Mouse (Mus musculus) MEL (cell line): ENCODE results near the gene Ppp6r3. TPM values are rescaled to one million over a fixed set of nuclear protein-coding genes. Genes with fewer than 3 reads are reported as not detected.

Experiments
- DNase-seq: peaks from one replicate; pipeline ENCODE4 v3.0.0; 2011; ENCODE audit warnings: low read depth, low spot score
- H3K27ac ChIP-seq: 2 replicates; pipeline ENCODE4 v1.5.1; 2012; ENCODE audit warnings: low read depth, mild to moderate bottlenecking, control low read depth, low read length, moderate library complexity; ENCODE audit not compliant: control insufficient read depth
- H3K27me3 ChIP-seq, 2 experiments: fragments of 150-350 bp in 1 of 2; sonication (generic) in 1 of 2; 2 replicates each; pipeline ENCODE4 v1.6.1; 2012; ENCODE audit warnings: low read length in 2 of 2, mild to moderate bottlenecking in 2 of 2, improper control_type of control experiment in 1 of 2, moderate library complexity in 1 of 2; ENCODE audit not compliant: insufficient read depth in 2 of 2, control insufficient read depth in 1 of 2
- H3K36me3 ChIP-seq, 2 experiments: 2 replicates each; pipeline ENCODE4 v1.6.1; 2012 to 2014; ENCODE audit warnings: low read length in 2 of 2, improper control_type of control experiment in 1 of 2, inconsistent platforms in 1 of 2, mild to moderate bottlenecking in 1 of 2; ENCODE audit not compliant: insufficient read depth in 2 of 2, control insufficient read depth in 1 of 2
- H3K4me1 ChIP-seq, 2 experiments: fragments of 150-350 bp in 1 of 2; sonication (generic) in 1 of 2; 2 replicates each; pipeline ENCODE4 v1.6.1; 2012; ENCODE audit warnings: low read length in 2 of 2, improper control_type of control experiment in 1 of 2, mild to moderate bottlenecking in 1 of 2; ENCODE audit not compliant: insufficient read depth in 2 of 2, control insufficient read depth in 1 of 2
- H3K4me3 ChIP-seq, 2 experiments: fragments of 150-350 bp in 1 of 2; sonication (generic) in 1 of 2; 2 replicates each; pipeline ENCODE4 v1.5.1; 2012; ENCODE audit warnings: low read depth in 2 of 2, low read length in 2 of 2, mild to moderate bottlenecking in 2 of 2, moderate library complexity in 2 of 2, control low read depth in 1 of 2, improper control_type of control experiment in 1 of 2; ENCODE audit not compliant: control insufficient read depth in 1 of 2, insufficient read depth in 1 of 2
- H3K79me2 ChIP-seq: 2 replicates; pipeline ENCODE4 v1.6.1; 2012; ENCODE audit warnings: mild to moderate bottlenecking, low read length, moderate library complexity; ENCODE audit not compliant: control insufficient read depth, poor library complexity, insufficient read depth
- H3K9ac ChIP-seq: 2 replicates; pipeline ENCODE4 v1.6.1; 2012; ENCODE audit warnings: low read depth, mild to moderate bottlenecking, control low read depth, low read length, moderate library complexity; ENCODE audit not compliant: control insufficient read depth, poor library complexity, severe bottlenecking
- H3K9me3 ChIP-seq: fragments of 150-350 bp; sonication (generic); replicated peaks from 2 replicates; pipeline ENCODE4 v1.6.1; 2012; ENCODE audit warnings: mild to moderate bottlenecking, low read length, improper control_type of control experiment, moderate library complexity; ENCODE audit not compliant: insufficient read depth
- BHLHE40 ChIP-seq: IDR thresholded peaks from 2 replicates; pipeline ENCODE4 v1.6.1; 2012; ENCODE audit warnings: low read depth, mild to moderate bottlenecking, inconsistent platforms, low read length, improper control_type of control experiment, borderline replicate concordance
- CHD1 ChIP-seq: IDR thresholded peaks from 2 replicates; pipeline ENCODE4 v1.6.1; 2012; ENCODE audit warnings: low read depth, mild to moderate bottlenecking, inconsistent platforms, low read length, improper control_type of control experiment
- CHD2 ChIP-seq: IDR thresholded peaks from 2 replicates; pipeline ENCODE4 v1.6.1; 2011; ENCODE audit warnings: low read length, improper control_type of control experiment
- CTCF ChIP-seq, 3 experiments: IDR thresholded peaks in 2 of 3; conservative IDR thresholded peaks in 1 of 3; 2 replicates each; pipeline ENCODE4 v1.5.1; 2011 to 2012; ENCODE audit warnings: low read length in 3 of 3, low read depth in 2 of 3, mild to moderate bottlenecking in 2 of 3, improper control_type of control experiment in 1 of 3, inconsistent platforms in 1 of 3, mixed read lengths in 1 of 3, moderate library complexity in 1 of 3; ENCODE audit not compliant: control insufficient read depth in 1 of 3, insufficient read depth in 1 of 3, poor library complexity in 1 of 3, severe bottlenecking in 1 of 3
- ELF1 ChIP-seq: IDR thresholded peaks from 2 replicates; pipeline ENCODE4 v1.6.1; 2014; ENCODE audit warnings: low read depth, mild to moderate bottlenecking, inconsistent platforms, low read length, improper control_type of control experiment, moderate library complexity
- EP300 ChIP-seq, 2 experiments: IDR thresholded peaks; 2 replicates each; pipeline ENCODE4 v1.6.1; 2011; ENCODE audit warnings: improper control_type of control experiment in 2 of 2, low read length in 2 of 2, low read depth in 1 of 2, mild to moderate bottlenecking in 1 of 2
- GABPA ChIP-seq: IDR thresholded peaks from 2 replicates; pipeline ENCODE4 v1.6.1; 2012; ENCODE audit warnings: low read depth, mild to moderate bottlenecking, inconsistent platforms, low read length, improper control_type of control experiment, moderate library complexity
- GATA1 ChIP-seq: IDR thresholded peaks from 2 replicates; pipeline ENCODE4 v1.6.1; 2011; ENCODE audit warnings: low read depth, low read length, improper control_type of control experiment
- JUND ChIP-seq: IDR thresholded peaks from 2 replicates; pipeline ENCODE4 v1.6.1; 2011; ENCODE audit warnings: low read depth, mild to moderate bottlenecking, improper control_type of control experiment, low read length
- KAT2A ChIP-seq: conservative IDR thresholded peaks from 2 replicates; pipeline ENCODE4 v1.6.1; 2012; ENCODE audit warnings: low read depth, low read length, improper control_type of control experiment, inconsistent platforms
- MAFK ChIP-seq: IDR thresholded peaks from 2 replicates; pipeline ENCODE4 v1.6.1; 2011; ENCODE audit warnings: low read depth, mild to moderate bottlenecking, low read length, improper control_type of control experiment, borderline replicate concordance
- MAZ ChIP-seq: IDR thresholded peaks from 2 replicates; pipeline ENCODE4 v1.6.1; 2012; ENCODE audit warnings: low read depth, mild to moderate bottlenecking, inconsistent platforms, low read length, improper control_type of control experiment
- MEF2A ChIP-seq: IDR thresholded peaks from 2 replicates; pipeline ENCODE4 v1.6.1; 2014; ENCODE audit warnings: low read depth, mild to moderate bottlenecking, inconsistent platforms, low read length, improper control_type of control experiment; ENCODE audit not compliant: poor library complexity, insufficient replicate concordance, severe bottlenecking; ENCODE audit errors: extremely low read depth
- MYC ChIP-seq: IDR thresholded peaks from 2 replicates; pipeline ENCODE4 v1.6.1; 2011; ENCODE audit warnings: low read depth, mild to moderate bottlenecking, low read length, improper control_type of control experiment, moderate library complexity
- POLR2A ChIP-seq, 2 experiments: IDR thresholded peaks; 2 replicates each; pipeline ENCODE4 v1.6.1; 2011 to 2012; ENCODE audit warnings: low read length in 2 of 2, mild to moderate bottlenecking in 2 of 2, control low read depth in 1 of 2, improper control_type of control experiment in 1 of 2, low read depth in 1 of 2, moderate library complexity in 1 of 2; ENCODE audit not compliant: control insufficient read depth in 1 of 2, insufficient read depth in 1 of 2, poor library complexity in 1 of 2
- POLR2AphosphoS2 ChIP-seq: IDR thresholded peaks from 2 replicates; pipeline ENCODE4 v1.6.1; 2011; ENCODE audit warnings: low read length, improper control_type of control experiment
- POLR2AphosphoS5 ChIP-seq: IDR thresholded peaks from 2 replicates; pipeline ENCODE4 v1.6.1; 2012; ENCODE audit warnings: low read depth, borderline replicate concordance, mild to moderate bottlenecking, inconsistent platforms, low read length, moderate library complexity, mixed read lengths
- RAD21 ChIP-seq: IDR thresholded peaks from 2 replicates; pipeline ENCODE4 v1.6.1; 2011; ENCODE audit warnings: mild to moderate bottlenecking, low read depth, low read length, improper control_type of control experiment
- RCOR1 ChIP-seq: IDR thresholded peaks from 2 replicates; pipeline ENCODE4 v1.6.1; 2012; ENCODE audit warnings: low read depth, mild to moderate bottlenecking, inconsistent platforms, low read length, improper control_type of control experiment
- SIN3A ChIP-seq: IDR thresholded peaks from 2 replicates; pipeline ENCODE4 v1.6.1; 2012; ENCODE audit warnings: low read length, improper control_type of control experiment, inconsistent platforms
- SMC3 ChIP-seq: IDR thresholded peaks from 2 replicates; pipeline ENCODE4 v1.6.1; 2011; ENCODE audit warnings: low read depth, low read length, improper control_type of control experiment
- UBTF ChIP-seq: IDR thresholded peaks from 2 replicates; pipeline ENCODE4 v1.6.1; 2012; ENCODE audit warnings: low read depth, mild to moderate bottlenecking, inconsistent platforms, low read length, improper control_type of control experiment, moderate library complexity, borderline replicate concordance; ENCODE audit not compliant: insufficient read depth
- USF2 ChIP-seq, 2 experiments: IDR thresholded peaks; 2 replicates each; pipeline ENCODE4 v1.6.1; 2011 to 2012; ENCODE audit warnings: improper control_type of control experiment in 2 of 2, low read length in 2 of 2, borderline replicate concordance in 1 of 2, inconsistent platforms in 1 of 2, low read depth in 1 of 2, mild to moderate bottlenecking in 1 of 2; ENCODE audit not compliant: insufficient read depth in 1 of 2
- ZKSCAN1 ChIP-seq: IDR thresholded peaks from 2 replicates; pipeline ENCODE4 v1.6.1; 2012; ENCODE audit warnings: low read depth, mild to moderate bottlenecking, inconsistent platforms, low read length, improper control_type of control experiment, moderate library complexity
- ZMIZ1 ChIP-seq: IDR thresholded peaks from 2 replicates; pipeline ENCODE4 v1.6.1; 2012; ENCODE audit warnings: low read depth, mild to moderate bottlenecking, inconsistent platforms, low read length, improper control_type of control experiment, moderate library complexity
- polyA plus RNA-seq, 2 experiments: library from polyadenylated mRNA; stranded (reverse) in 1 of 2; unstranded in 1 of 2; fragments of >175 nt in 1 of 2; fragments of >200 nt in 1 of 2; gene quantifications; 2 replicates each; pipeline versions ENCODE4 v1.2.1 to v1.2.4; 2012; ENCODE audit warnings: low replicate concordance in 2 of 2, low read depth in 1 of 2; ENCODE audit not compliant: insufficient read length in 2 of 2, insufficient read depth in 1 of 2, missing spikeins in 1 of 2
- total RNA-seq: library from RNA; depleted of rRNA; stranded (reverse); fragments of 300-350 nt; gene quantifications from 2 replicates; pipeline ENCODE4 v1.2.3, GENCODE M21; 2012

Gene Ppp6r3
- total and polyA plus RNA-seq, 3 experiments, result 49.4 to 135 (median 70.0) TPM

DNA sequence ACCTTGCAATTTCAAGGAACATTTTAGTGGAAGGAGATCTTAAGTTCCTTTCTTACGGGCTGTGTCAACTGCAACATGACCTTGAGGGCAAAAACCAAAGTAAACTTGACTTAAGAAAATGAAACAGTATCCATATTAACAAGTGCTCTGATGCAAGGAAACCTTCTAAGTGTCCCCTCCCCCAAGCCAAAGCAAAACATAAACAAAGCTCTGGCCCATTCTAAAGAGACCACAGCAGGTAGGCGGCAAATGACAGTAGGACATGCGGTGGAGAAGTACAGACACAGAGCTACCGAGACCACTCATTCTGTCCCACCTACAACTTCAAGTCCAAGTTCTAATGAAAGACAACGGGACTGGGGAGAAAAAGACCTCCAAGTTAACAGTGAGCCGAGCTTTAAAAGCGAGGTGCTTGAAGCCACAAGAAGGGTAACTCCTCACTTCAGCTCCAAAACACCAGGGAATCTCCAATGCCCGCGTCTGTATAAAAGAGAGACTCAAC is 905 bp downstream of the Ppp6r3 start (continued):
- TF ChIP-seq KAT2A, result no peak; the same call in 1 of the 2 replicates
- no peak for TF ChIP-seq UBTF
- TF ChIP-seq SIN3A, result peak; percentile 94
- no peak for TF ChIP-seq ZKSCAN1
- TF ChIP-seq RCOR1, result no peak
- no peak for TF ChIP-seq GATA1
- TF ChIP-seq POLR2AphosphoS2, result no peak
- no peak for TF ChIP-seq RAD21
- no peak for TF ChIP-seq POLR2AphosphoS5
- no peak for TF ChIP-seq SMC3
- TF ChIP-seq MEF2A, result no peak
- no peak for TF ChIP-seq USF2 (IDR thresholded peaks at IDR 0.05; ENCODE audit: borderline replicate concordance in 1 of 2, insufficient read depth in 1 of 2, low read depth in 1 of 2, low read length in 2 of 2)

DNA sequence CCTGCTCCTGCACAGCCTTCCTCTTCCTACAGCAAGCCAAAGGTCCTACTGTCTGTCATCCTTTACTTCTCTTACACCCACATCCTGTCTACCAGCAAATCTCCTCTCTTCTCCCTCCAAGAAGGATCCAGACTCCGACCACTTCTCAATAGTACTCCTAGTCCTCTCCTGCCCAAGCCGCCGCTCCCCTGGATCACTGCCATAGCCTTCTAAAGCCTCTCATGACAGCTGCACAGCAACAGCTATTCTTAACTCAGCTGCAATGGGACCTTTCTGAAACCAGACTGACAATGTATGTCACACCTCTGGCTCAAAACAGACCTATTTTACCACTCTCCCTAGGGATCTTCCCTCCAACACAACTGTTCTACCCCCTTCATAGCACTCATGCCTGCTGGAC is 11.2 kb downstream of the Ppp6r3 start:
- no peak for TF ChIP-seq EP300 (IDR thresholded peaks at IDR 0.05; ENCODE audit: low read depth in 1 of 2, low read length in 2 of 2)
- no peak for TF ChIP-seq SIN3A

DNA sequence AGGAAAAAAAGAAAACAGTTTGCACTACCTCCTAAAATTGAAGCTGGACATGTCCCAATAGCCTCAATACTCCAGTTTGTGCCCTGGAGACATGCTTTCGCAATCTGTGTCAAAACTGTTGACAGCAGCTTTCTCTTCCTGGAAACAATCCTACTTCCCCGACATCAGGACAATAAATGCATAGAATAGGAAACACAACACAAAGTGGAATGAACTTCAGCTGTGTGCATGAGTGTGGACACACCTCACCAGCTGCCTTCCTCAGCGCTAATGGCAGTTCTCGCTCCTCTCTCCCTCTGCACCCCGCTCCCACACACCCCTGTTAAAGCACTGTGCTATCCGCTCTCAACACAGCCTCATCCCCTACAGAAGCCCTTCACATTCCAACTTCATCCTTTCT is 12.8 kb downstream of the Ppp6r3 start:
- DNase-seq, result no peak
- H3K36me3 ChIP-seq, result peaks cover 10 to 13% of the 10 kb centered on the region in 2 experiments
- no peaks in the 10 kb centered on the region for H3K27me3 ChIP-seq
- no peak overlapping the region for H3K4me3 ChIP-seq
- H3K27ac ChIP-seq, result no peak overlapping the region
- no peak for TF ChIP-seq POLR2A (IDR thresholded peaks at IDR 0.05; ENCODE audit: control insufficient read depth in 1 of 2, insufficient read depth in 1 of 2, low read depth in 1 of 2, low read length in 2 of 2, poor library complexity in 1 of 2)
- TF ChIP-seq MAFK, result no peak
- no peak for TF ChIP-seq USF2 (IDR thresholded peaks at IDR 0.05; ENCODE audit: borderline replicate concordance in 1 of 2, insufficient read depth in 1 of 2, low read depth in 1 of 2, low read length in 2 of 2)
- no peak for TF ChIP-seq MAZ
- no peak for TF ChIP-seq JUND
- TF ChIP-seq ZMIZ1, result no peak
- TF ChIP-seq MYC, result no peak
- no peak for TF ChIP-seq RAD21
- TF ChIP-seq CHD2, result no peak
- no peak for TF ChIP-seq CTCF (IDR thresholded peaks at IDR 0.05 in 2 of 3, conservative IDR thresholded peaks at IDR 0.05 in 1 of 3; ENCODE audit: control insufficient read depth in 1 of 3, insufficient read depth in 1 of 3, low read depth in 2 of 3, low read length in 3 of 3, poor library complexity in 1 of 3, severe bottlenecking in 1 of 3)
- no peak for TF ChIP-seq POLR2AphosphoS2
- TF ChIP-seq CHD1, result no peak
- TF ChIP-seq BHLHE40, result no peak
- TF ChIP-seq ELF1, result no peak
- TF ChIP-seq KAT2A, result no peak
- no peak for TF ChIP-seq SMC3
- TF ChIP-seq GABPA, result no peak
- no peak for TF ChIP-seq MEF2A
- peaks cover 75% of the 10 kb centered on the region for H3K79me2 ChIP-seq
- no peaks in the 10 kb centered on the region for H3K9me3 ChIP-seq
- H3K9ac ChIP-seq, result no peak overlapping the region
- peaks cover 5 to 13% of the 10 kb centered on the region in 2 experiments for H3K4me1 ChIP-seq

More for the DNA sequence above, 11.2 kb downstream of the Ppp6r3 start:
- Histone ChIP-seq H3K4me3 (no peak overlapping the region), H3K4me1 (peaks cover 5 to 16% of the 10 kb centered on the region in 2 experiments), H3K27me3 (no peaks in the 10 kb centered on the region), H3K9me3 (no peaks in the 10 kb centered on the region), H3K79me2 (peaks cover 82% of the 10 kb centered on the region), H3K36me3 (peaks cover 13 to 23% of the 10 kb centered on the region in 2 experiments), H3K9ac (no peak overlapping the region), H3K27ac (no peak overlapping the region)
- no peak for DNase-seq
